Mouse (Mus musculus) liver, embryonic 11.5 days (tissue): Measurements from ENCODE around the gene L3mbtl1. TPM values are rescaled to one million over a fixed set of nuclear protein-coding genes. Genes with fewer than 3 reads are reported as not detected.

Experiments used
- ATAC-seq: fragments of 200-750 bp; cut with Nextera tagmentation; replicated peaks from 2 replicates; pipeline ENCODE4 v1.8.0; 2017; ENCODE audit warnings: moderate number of reproducible peaks, mild to moderate bottlenecking, moderate TSS enrichment, moderate library complexity; ENCODE audit not compliant: low FRiP score
- DNase-seq: peaks from one replicate; pipeline ENCODE4 v3.0.0-alpha.2; 2017; ENCODE audit warnings: low spot score
- H3K27ac ChIP-seq: fragments of 300-500 bp; sonication (generic); 2 replicates; pipeline ENCODE4 v1.5.1; 2014; ENCODE audit warnings: mild to moderate bottlenecking, low read depth, low read length, control low read depth
- H3K27me3 ChIP-seq: fragments of 300-500 bp; sonication (generic); replicated peaks from 2 replicates; pipeline ENCODE4 v1.6.1; 2014; ENCODE audit warnings: low read length, mixed read lengths; ENCODE audit not compliant: control insufficient read depth, insufficient read depth
- H3K36me3 ChIP-seq: fragments of 300-500 bp; sonication (generic); 2 replicates; pipeline ENCODE4 v1.6.1; 2014; ENCODE audit warnings: mild to moderate bottlenecking, low read length, moderate library complexity, mixed read lengths; ENCODE audit not compliant: control insufficient read depth, insufficient read depth
- H3K4me1 ChIP-seq: fragments of 300-500 bp; sonication (generic); replicated peaks from 2 replicates; pipeline ENCODE4 v1.6.1; 2014; ENCODE audit warnings: low read length, mixed read lengths; ENCODE audit not compliant: control insufficient read depth, insufficient read depth
- H3K4me2 ChIP-seq: fragments of 300-500 bp; sonication (generic); 2 replicates; pipeline ENCODE4 v1.6.1; 2014; ENCODE audit warnings: mild to moderate bottlenecking, control low read depth, moderate library complexity
- H3K4me3 ChIP-seq: fragments of 300-500 bp; sonication (generic); 2 replicates; pipeline ENCODE4 v1.5.1; 2014; ENCODE audit warnings: low read depth, low read length, control low read depth
- H3K9ac ChIP-seq: fragments of 300-500 bp; sonication (generic); 2 replicates; pipeline ENCODE4 v1.6.1; 2014; ENCODE audit warnings: low read depth, low read length, control low read depth
- H3K9me3 ChIP-seq: fragments of 300-500 bp; sonication (generic); 2 replicates; pipeline ENCODE4 v1.6.1; 2016; ENCODE audit warnings: low read length, inconsistent platforms, mixed read lengths; ENCODE audit not compliant: control insufficient read depth
- WGBS: fragments of 180-500 bp; shearing (Covaris S2); extraction: QIAGEN DNeasy Blood & Tissue Kit; methylation state at CpG from one replicate; pipeline ENCODE4 v1.1.7; 2014; 5-methylcytosine and 5-hydroxymethylcytosine counted together
- polyA plus RNA-seq: library from polyadenylated mRNA; unstranded; fragments of >200 nt; fragmentation: Nextera tagmentation; extraction: Ambion mirVana; gene quantifications from 2 replicates; pipeline ENCODE4 v1.2.1, GENCODE M21; 2014

The L3mbtl1 gene
- polyA plus RNA-seq, 1 experiment from 2014 or later = 0.05 TPM

GRCm38 (mm10) chr2:162973206-162973605, 29.9 kb downstream of the L3mbtl1 start:
- no peak overlapping the region for H3K4me3 ChIP-seq
- DNase-seq (no peak), ATAC-seq (no peak)
- no peaks in the 10 kb centered on the region for H3K36me3 ChIP-seq
- no peaks in the 10 kb centered on the region for H3K27me3 ChIP-seq
- peaks cover 9% of the 10 kb centered on the region; the same call in 1 of the 2 replicates for H3K4me1 ChIP-seq
- no peak overlapping the region for H3K27ac ChIP-seq
- H3K9ac ChIP-seq = no peak overlapping the region
- 67% methylated on average over 5 of the region's 5 CpGs for WGBS
- H3K4me2 ChIP-seq = no peak overlapping the region
- H3K9me3 ChIP-seq = no peaks in the 10 kb centered on the region

DNA sequence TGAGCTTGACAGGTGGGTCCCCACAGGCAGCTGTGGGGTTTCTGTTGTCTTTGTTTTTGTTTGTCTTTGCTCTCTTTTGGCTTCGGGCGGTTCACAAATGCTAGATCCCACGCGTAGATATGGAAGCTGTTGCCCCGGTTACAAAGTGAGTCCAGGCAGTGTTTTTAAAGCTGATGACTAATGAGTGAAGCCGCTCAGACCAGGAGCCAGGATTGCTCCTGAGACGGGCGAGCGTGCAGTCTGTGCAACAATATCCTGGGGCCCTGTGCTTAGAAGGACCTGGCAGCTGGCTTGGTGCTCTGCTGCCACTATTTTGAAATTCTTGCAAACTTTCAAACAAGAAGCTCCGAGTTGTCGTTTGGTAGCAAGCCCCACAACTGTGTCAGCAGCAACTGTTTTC, 30.4 kb downstream of the L3mbtl1 start:
- Histone ChIP-seq H3K4me1 (peaks cover 9% of the 10 kb centered on the region; the same call in 1 of the 2 replicates), H3K27ac (no peak overlapping the region; the same call in 1 of the 2 replicates), H3K9ac (no peak overlapping the region), H3K4me3 (no peak overlapping the region), H3K36me3 (no peaks in the 10 kb centered on the region), H3K27me3 (no peaks in the 10 kb centered on the region), H3K9me3 (no peaks in the 10 kb centered on the region), H3K4me2 (no peak overlapping the region)
- WGBS = 48% methylated on average over 11 of the region's 11 CpGs
- DNase-seq (no peak), ATAC-seq (no peak)

DNA sequence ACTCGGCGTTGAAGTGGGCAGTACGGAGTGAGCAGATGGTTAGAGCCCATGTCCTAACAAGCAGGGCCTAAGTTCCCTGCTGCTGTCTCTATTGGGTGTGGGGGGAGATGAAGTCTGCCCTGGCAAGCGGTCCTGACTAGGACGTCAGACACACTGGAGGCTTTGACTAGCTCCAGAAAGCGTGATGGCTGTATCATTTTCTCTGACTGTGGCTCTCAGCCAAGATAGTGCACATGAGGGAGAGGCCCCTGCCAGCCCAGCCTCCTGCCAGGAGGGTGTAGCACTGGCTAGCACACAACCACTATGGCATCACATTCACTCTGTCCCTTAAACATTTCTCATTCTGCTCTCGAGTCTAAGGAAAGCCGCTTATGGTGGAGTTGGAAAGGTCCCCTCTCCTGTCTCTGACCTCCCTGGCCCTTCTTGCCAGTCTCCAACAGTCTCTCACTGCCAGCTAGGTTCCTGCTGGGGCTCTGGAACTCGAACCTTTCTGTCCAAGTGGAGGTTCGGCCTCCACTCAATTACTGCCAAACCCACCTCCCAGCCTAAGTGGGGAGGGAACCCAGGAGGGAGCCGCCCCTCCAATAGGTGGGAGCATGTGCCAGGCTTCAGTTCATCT, 32.0 kb downstream of the L3mbtl1 start:
- WGBS = 81% methylated on average over 11 of the region's 11 CpGs
- Histone ChIP-seq H3K4me3 (no peak overlapping the region), H3K27ac (no peak overlapping the region), H3K9me3 (no peaks in the 10 kb centered on the region), H3K4me2 (no peak overlapping the region), H3K36me3 (no peaks in the 10 kb centered on the region), H3K4me1 (peaks cover 9% of the 10 kb centered on the region; the same call in 1 of the 2 replicates), H3K27me3 (no peaks in the 10 kb centered on the region), H3K9ac (no peak overlapping the region)
- no peak for DNase-seq
- ATAC-seq = no peak

- ATAC-seq (no peak), DNase-seq (no peak)
- Histone ChIP-seq H3K36me3 (no peaks in the 10 kb centered on the region), H3K9ac (no peak overlapping the region), H3K4me2 (no peak overlapping the region), H3K4me3 (no peak overlapping the region), H3K27ac (no peak overlapping the region), H3K9me3 (no peaks in the 10 kb centered on the region), H3K4me1 (peaks cover 9% of the 10 kb centered on the region; the same call in 1 of the 2 replicates), H3K27me3 (no peaks in the 10 kb centered on the region)
- 78% methylated on average over 4 of the region's 4 CpGs for WGBS
Measured at GRCm38 (mm10) chr2:162976001-162976400, 32.7 kb downstream of the L3mbtl1 start.

- Histone ChIP-seq H3K36me3 (no peaks in the 10 kb centered on the region), H3K27ac (no peak overlapping the region), H3K9me3 (no peaks in the 10 kb centered on the region), H3K27me3 (no peaks in the 10 kb centered on the region), H3K4me1 (no peaks in the 10 kb centered on the region), H3K4me2 (no peak overlapping the region), H3K4me3 (no peak overlapping the region), H3K9ac (no peak overlapping the region)
- no peak for ATAC-seq
- WGBS = 87% methylated on average over 6 of the region's 6 CpGs
- DNase-seq = no peak
Measured at GRCm38 (mm10) chr2:162984381-162984780, 41.1 kb downstream of the L3mbtl1 start.

- Histone ChIP-seq H3K9me3 (no peaks in the 10 kb centered on the region), H3K4me1 (no peaks in the 10 kb centered on the region), H3K4me2 (no peak overlapping the region), H3K9ac (no peak overlapping the region), H3K27ac (no peak overlapping the region), H3K27me3 (no peaks in the 10 kb centered on the region), H3K36me3 (no peaks in the 10 kb centered on the region), H3K4me3 (no peak overlapping the region)
- no peak for ATAC-seq
- DNase-seq = no peak
- WGBS = 63% methylated on average over 3 of the region's 3 CpGs
Measured at GRCm38 (mm10) chr2:162985923-162986322, 42.7 kb downstream of the L3mbtl1 start.

DNA sequence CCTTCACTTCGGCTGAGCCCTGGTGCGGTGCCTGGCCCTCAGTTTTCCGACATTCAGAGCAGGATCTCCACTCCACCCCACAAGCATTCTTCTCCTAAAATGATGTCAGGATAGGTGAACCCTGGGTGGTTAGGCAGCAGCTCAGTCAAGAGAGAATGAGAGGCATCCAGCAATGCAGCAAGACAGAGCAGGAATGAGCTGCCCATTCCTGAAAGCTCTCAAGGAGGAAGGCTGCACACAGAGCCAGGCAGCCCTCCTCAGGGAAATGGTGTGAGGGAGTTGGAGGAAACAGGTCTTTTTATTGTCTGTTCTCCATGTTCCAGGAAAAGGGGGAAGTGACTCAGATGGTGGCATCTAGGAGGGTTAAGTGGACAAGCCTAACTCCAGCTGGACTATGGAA, 43.5 kb downstream of the L3mbtl1 start:
- WGBS = 77% methylated on average over 3 of the region's 3 CpGs
- no peaks in the 10 kb centered on the region for H3K4me1 ChIP-seq
- H3K27ac ChIP-seq = no peak overlapping the region
- H3K27me3 ChIP-seq = no peaks in the 10 kb centered on the region
- H3K4me3 ChIP-seq = no peak overlapping the region
- no peak for ATAC-seq
- no peaks in the 10 kb centered on the region for H3K9me3 ChIP-seq
- no peaks in the 10 kb centered on the region for H3K36me3 ChIP-seq
- no peak overlapping the region for H3K4me2 ChIP-seq
- no peak for DNase-seq
- no peak overlapping the region for H3K9ac ChIP-seq

GRCm38 (mm10) chr2:162987218-162987617, 43.9 kb downstream of the L3mbtl1 start, which contains the start of gene Sgk2:
Gene Sgk2, plus strand, starts transcription at chr2:162987330.
- Histone ChIP-seq H3K9me3 (no peaks in the 10 kb centered on the region), H3K36me3 (no peaks in the 10 kb centered on the region), H3K27ac (0 out of 2 replicates have a peak within 1 kb of the TSS, but pooled peaks have one; percentile 13), H3K4me2 (no peak within 1 kb of the TSS), H3K4me3 (no peak within 1 kb of the TSS), H3K27me3 (no peaks in the 10 kb centered on the region), H3K4me1 (no peaks in the 10 kb centered on the region), H3K9ac (no peak within 1 kb of the TSS)
- DNase-seq (no peak), ATAC-seq (peak; percentile 67; the same call in 1 of the 2 replicates)
- 54% methylated on average over 8 of the region's 8 CpGs for WGBS

GRCm38 (mm10) chr2:162988235-162988634, 45.0 kb downstream of the L3mbtl1 start:
- Histone ChIP-seq H3K27me3 (no peaks in the 10 kb centered on the region), H3K4me3 (no peak overlapping the region), H3K9ac (no peak overlapping the region), H3K9me3 (no peaks in the 10 kb centered on the region), H3K4me1 (no peaks in the 10 kb centered on the region), H3K27ac (no peak overlapping the region), H3K36me3 (no peaks in the 10 kb centered on the region), H3K4me2 (no peak overlapping the region)
- DNase-seq (no peak), ATAC-seq (no peak)
- WGBS = 66% methylated on average over 4 of the region's 4 CpGs
